Mouse (Mus musculus) thymus, adult 2 months (tissue): ENCODE results near the gene Pramel1.

Source experiments
- CTCF ChIP-seq: fragments of 200-500 bp; IDR thresholded peaks from 2 replicates; pipeline ENCODE4 v1.5.1; 2012; ENCODE audit warnings: mild to moderate bottlenecking, control low read depth, low read length, moderate library complexity, borderline replicate concordance; ENCODE audit not compliant: control insufficient read depth, poor library complexity, insufficient read depth; ENCODE audit errors: extremely low read depth
- POLR2A ChIP-seq: fragments of 200-500 bp; IDR thresholded peaks from 2 replicates; pipeline ENCODE4 v1.6.1; 2012; ENCODE audit warnings: mild to moderate bottlenecking, low read length, control low read depth, moderate library complexity; ENCODE audit not compliant: control insufficient read depth, poor library complexity, insufficient read depth; ENCODE audit errors: extremely low read depth

DNA sequence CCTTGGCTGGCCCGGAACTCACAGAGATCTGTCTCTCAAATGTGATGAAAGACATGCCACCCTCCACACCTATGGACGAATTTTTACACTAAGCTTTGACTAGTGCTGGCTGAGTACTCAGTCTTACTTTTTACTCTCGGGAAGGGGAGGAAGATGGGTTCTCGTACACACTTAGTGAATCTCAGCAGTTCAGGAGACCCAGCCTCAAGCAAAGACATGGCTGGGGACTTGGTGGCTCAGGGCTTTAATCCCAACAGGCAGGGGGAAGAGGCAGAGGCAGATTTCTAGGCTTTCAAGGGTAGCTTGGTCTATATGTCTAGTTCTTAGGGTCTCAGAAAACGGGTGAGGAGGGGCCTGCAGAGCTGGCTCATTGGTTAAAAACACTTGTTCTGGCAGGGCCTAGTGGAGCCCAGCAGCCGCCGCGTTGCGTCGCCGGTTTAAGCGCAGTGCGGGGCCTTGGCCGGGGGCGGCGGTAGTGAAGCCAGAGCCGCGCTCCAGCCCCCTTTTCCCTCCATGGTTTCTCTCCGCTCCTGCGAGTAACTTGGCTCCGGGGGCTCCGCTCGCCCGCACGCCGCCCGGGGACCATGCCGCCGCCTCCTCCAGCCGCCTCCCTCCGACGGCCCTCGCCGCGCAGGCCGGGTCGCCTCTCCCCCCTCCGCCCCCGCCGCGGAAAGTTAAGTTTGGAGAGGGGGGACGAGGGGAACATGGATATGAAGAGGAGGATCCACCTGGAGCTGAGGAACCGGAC lies 5.1 kb upstream of the Pramel1 start:
- no peak for TF ChIP-seq POLR2A
- no peak for TF ChIP-seq CTCF
